Mouse (Mus musculus): Measurements from ENCODE around the gene Gm21974. TPM values are rescaled to one million over a fixed set of nuclear protein-coding genes. Genes with fewer than 3 reads are reported as not detected.

The Gm21974 gene
- polyA plus RNA-seq, 1 experiment from 2014 or later = not detected

Other genes starting within 250 kb of the Gm21974 start
- gene Bcl7c, start 186.5 kb downstream of the Gm21974 start, polyA plus RNA-seq (2015; fragmentation: Nextera tagmentation; extraction: Ambion mirVana) = 26.2 and 33.1 TPM in 2 replicates
- gene Ctf1, start 182.7 kb downstream of the Gm21974 start, polyA plus RNA-seq (2015; fragmentation: Nextera tagmentation; extraction: Ambion mirVana) = 8.1 and 10.3 TPM in 2 replicates
- 0.21 and 0.22 TPM in 2 replicates for gene Ctf2, start 163.3 kb downstream of the Gm21974 start, polyA plus RNA-seq (2015; fragmentation: Nextera tagmentation; extraction: Ambion mirVana)
- gene Fbxl19, start 150.9 kb downstream of the Gm21974 start, polyA plus RNA-seq (2015; fragmentation: Nextera tagmentation; extraction: Ambion mirVana) = 2.8 and 3.2 TPM in 2 replicates
- 26.7 and 29.0 TPM in 2 replicates for gene Orai3, start 125.6 kb downstream of the Gm21974 start, polyA plus RNA-seq (2015; fragmentation: Nextera tagmentation; extraction: Ambion mirVana)
- 10.5 and 16.4 TPM in 2 replicates for gene Setd1a, start 118.8 kb downstream of the Gm21974 start, polyA plus RNA-seq (2015; fragmentation: Nextera tagmentation; extraction: Ambion mirVana)
- not detected in 2 replicates for gene Gm49388, start 109.8 kb downstream of the Gm21974 start, polyA plus RNA-seq (2015; fragmentation: Nextera tagmentation; extraction: Ambion mirVana)
- gene Hsd3b7, start 94.8 kb downstream of the Gm21974 start, polyA plus RNA-seq (2015; fragmentation: Nextera tagmentation; extraction: Ambion mirVana) = 35.2 and 36.1 TPM in 2 replicates
- 43.1 and 48.6 TPM in 2 replicates for gene Stx4a, start 71.2 kb downstream of the Gm21974 start, polyA plus RNA-seq (2015; fragmentation: Nextera tagmentation; extraction: Ambion mirVana)
- 2.9 and 3.6 TPM in 2 replicates for gene Stx1b, start 70.9 kb downstream of the Gm21974 start, polyA plus RNA-seq (2015; fragmentation: Nextera tagmentation; extraction: Ambion mirVana)
- gene Zfp646, start 19.2 kb downstream of the Gm21974 start, polyA plus RNA-seq (2015; fragmentation: Nextera tagmentation; extraction: Ambion mirVana) = 9.9 and 11.2 TPM in 2 replicates
- 11.5 and 11.9 TPM in 2 replicates for gene Zfp668, start 18.6 kb downstream of the Gm21974 start, polyA plus RNA-seq (2015; fragmentation: Nextera tagmentation; extraction: Ambion mirVana)
- gene Prss53, start 4.5 kb downstream of the Gm21974 start, polyA plus RNA-seq (2015; fragmentation: Nextera tagmentation; extraction: Ambion mirVana) = 1.7 and 1.8 TPM in 2 replicates
- gene Vkorc1, start 163 bp upstream of the Gm21974 start, polyA plus RNA-seq (2015; fragmentation: Nextera tagmentation; extraction: Ambion mirVana) = 179 and 184 TPM in 2 replicates
- gene Bckdk, start 8.6 kb upstream of the Gm21974 start, polyA plus RNA-seq (2015; fragmentation: Nextera tagmentation; extraction: Ambion mirVana) = 134 and 148 TPM in 2 replicates
- gene Kat8, start 17.1 kb upstream of the Gm21974 start, polyA plus RNA-seq (2015; fragmentation: Nextera tagmentation; extraction: Ambion mirVana) = 27.6 and 29.2 TPM in 2 replicates
- gene Prss8, start 34.6 kb upstream of the Gm21974 start, polyA plus RNA-seq (2015; fragmentation: Nextera tagmentation; extraction: Ambion mirVana) = 63.8 and 78.8 TPM in 2 replicates
- gene Prss36, start 51.3 kb upstream of the Gm21974 start, polyA plus RNA-seq (2015; fragmentation: Nextera tagmentation; extraction: Ambion mirVana) = 10.7 and 11.7 TPM in 2 replicates
- gene Fus, start 72.0 kb upstream of the Gm21974 start, polyA plus RNA-seq (2015; fragmentation: Nextera tagmentation; extraction: Ambion mirVana) = 204 and 234 TPM in 2 replicates
- 179 and 188 TPM in 2 replicates for gene Pycard, start 98.4 kb upstream of the Gm21974 start, polyA plus RNA-seq (2015; fragmentation: Nextera tagmentation; extraction: Ambion mirVana)
- gene Trim72, start 108.5 kb upstream of the Gm21974 start, polyA plus RNA-seq (2015; fragmentation: Nextera tagmentation; extraction: Ambion mirVana) = 0.39 and 1.9 TPM in 2 replicates
- 4.1 and 4.3 TPM in 2 replicates for gene Itgam, start 167.2 kb upstream of the Gm21974 start, polyA plus RNA-seq (2015; fragmentation: Nextera tagmentation; extraction: Ambion mirVana)
- 0.04 TPM in 1 of 2 replicates, not detected in the other for gene Gm49368, start 167.2 kb upstream of the Gm21974 start, polyA plus RNA-seq (2015; fragmentation: Nextera tagmentation; extraction: Ambion mirVana)
- 0.27 and 0.72 TPM in 2 replicates for gene Itgax, start 234.1 kb upstream of the Gm21974 start, polyA plus RNA-seq (2015; fragmentation: Nextera tagmentation; extraction: Ambion mirVana)

All from stomach, embryonic 16.5 days (tissue).